Mouse (Mus musculus) limb, embryonic 11.5 days (tissue): Measurements from ENCODE around the gene Aff3. TPM values are rescaled to one million over a fixed set of nuclear protein-coding genes. Genes with fewer than 3 reads are reported as not detected.

ENCODE experiments used
- ATAC-seq: fragments of 200-750 bp; cut with Nextera tagmentation; 2 replicates; pipeline ENCODE4 v1.8.0; 2017; ENCODE audit warnings: low read depth; ENCODE audit not compliant: insufficient number of reproducible peaks, low FRiP score, low TSS enrichment
- DNase-seq: peaks from one replicate; pipeline ENCODE4 v3.0.0-alpha.2; 2015; ENCODE audit warnings: low spot score
- H3K27ac ChIP-seq: fragments of 300-500 bp; sonication (generic); replicated peaks from 2 replicates; pipeline ENCODE4 v1.5.1; 2014; ENCODE audit warnings: low read depth, mild to moderate bottlenecking, low read length
- H3K27me3 ChIP-seq: fragments of 300-500 bp; sonication (generic); 2 replicates; pipeline ENCODE4 v1.6.1; 2014; ENCODE audit warnings: mild to moderate bottlenecking, low read length, mixed read lengths; ENCODE audit not compliant: control insufficient read depth, insufficient read depth
- H3K36me3 ChIP-seq: fragments of 300-500 bp; sonication (generic); 2 replicates; pipeline ENCODE4 v1.6.1; 2014; ENCODE audit warnings: mild to moderate bottlenecking, low read length, moderate library complexity, mixed read lengths; ENCODE audit not compliant: control insufficient read depth, insufficient read depth
- H3K4me1 ChIP-seq: fragments of 300-500 bp; sonication (generic); 2 replicates; pipeline ENCODE4 v1.6.1; 2014; ENCODE audit warnings: low read length, mixed read lengths; ENCODE audit not compliant: control insufficient read depth, insufficient read depth
- H3K4me2 ChIP-seq: fragments of 300-500 bp; sonication (generic); 2 replicates; pipeline ENCODE4 v1.6.1; 2014; ENCODE audit warnings: low read depth, mild to moderate bottlenecking, moderate library complexity; ENCODE audit not compliant: severe bottlenecking
- H3K4me3 ChIP-seq: fragments of 300-500 bp; sonication (generic); 2 replicates; pipeline ENCODE4 v1.5.1; 2014; ENCODE audit warnings: low read depth, low read length
- H3K9ac ChIP-seq: fragments of 300-500 bp; sonication (generic); 2 replicates; pipeline ENCODE4 v1.6.1; 2014; ENCODE audit warnings: mild to moderate bottlenecking, low read length
- H3K9me3 ChIP-seq: fragments of 300-500 bp; sonication (generic); 2 replicates; pipeline ENCODE4 v1.6.1; 2016; ENCODE audit warnings: low read length; ENCODE audit not compliant: control insufficient read depth
- WGBS: fragments of 180-500 bp; shearing (Covaris S2); extraction: QIAGEN DNeasy Blood & Tissue Kit; methylation state at CpG from one replicate; pipeline ENCODE4 v1.1.7; 2014; 5-methylcytosine and 5-hydroxymethylcytosine counted together
- polyA plus RNA-seq: library from polyadenylated mRNA; unstranded; fragments of >200 nt; fragmentation: Nextera tagmentation; extraction: Ambion mirVana; gene quantifications from 2 replicates; pipeline ENCODE4 v1.2.1, GENCODE M21; 2014

Gene Aff3
- polyA plus RNA-seq, 1 experiment from 2014 or later = 43.9 TPM

GRCm38 (mm10) chr1:38271312-38271711 is 393.4 kb downstream of the Aff3 start:
- 92% methylated on average over 2 of the region's 2 CpGs for WGBS
- no peak overlapping the region for H3K27ac ChIP-seq
- no peaks in the 10 kb centered on the region; the same call in 1 of the 2 replicates for H3K36me3 ChIP-seq
- no peaks in the 10 kb centered on the region for H3K4me1 ChIP-seq
- H3K4me3 ChIP-seq = no peak overlapping the region
- no peak overlapping the region for H3K4me2 ChIP-seq
- DNase-seq (no peak), ATAC-seq (no peak)
- no peak overlapping the region for H3K9ac ChIP-seq
- no peaks in the 10 kb centered on the region for H3K9me3 ChIP-seq
- H3K27me3 ChIP-seq = no peaks in the 10 kb centered on the region

GRCm38 (mm10) chr1:38268246-38269042 is 396.3 kb downstream of the Aff3 start:
- no peaks in the 10 kb centered on the region for H3K4me1 ChIP-seq
- no peak overlapping the region for H3K4me3 ChIP-seq
- no peak overlapping the region for H3K27ac ChIP-seq
- 80% methylated on average over 20 of the region's 20 CpGs for WGBS
- DNase-seq = no peak
- no peak for ATAC-seq
- H3K36me3 ChIP-seq = peaks cover 5% of the 10 kb centered on the region; the same call in 1 of the 2 replicates
- H3K9ac ChIP-seq = no peak overlapping the region
- H3K4me2 ChIP-seq = no peak overlapping the region
- H3K27me3 ChIP-seq = no peaks in the 10 kb centered on the region
- H3K9me3 ChIP-seq = no peaks in the 10 kb centered on the region

DNA sequence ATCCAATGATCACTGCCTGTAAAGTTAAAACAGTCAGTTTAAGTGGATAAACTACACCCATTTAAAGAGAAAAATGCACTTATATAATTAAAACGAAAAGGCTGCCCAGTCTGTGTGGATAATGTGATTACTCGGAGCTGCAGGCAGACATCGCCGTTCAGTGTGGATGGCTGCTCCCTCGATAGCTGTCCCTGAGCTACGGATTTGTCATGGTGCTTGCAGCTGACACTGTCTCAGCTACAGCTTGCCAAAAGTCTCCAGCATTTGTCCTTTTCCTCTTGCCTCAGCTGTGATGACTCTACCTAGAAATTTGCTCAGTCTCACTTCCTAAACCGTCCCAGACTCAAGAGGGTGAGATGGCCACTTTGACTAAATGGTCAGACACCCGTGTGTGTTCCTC is 401.5 kb downstream of the Aff3 start:
- no peak overlapping the region for H3K27ac ChIP-seq
- no peak overlapping the region for H3K9ac ChIP-seq
- 81% methylated on average over 8 of the region's 8 CpGs for WGBS
- H3K27me3 ChIP-seq = no peaks in the 10 kb centered on the region
- H3K9me3 ChIP-seq = no peaks in the 10 kb centered on the region
- H3K4me3 ChIP-seq = no peak overlapping the region
- no peaks in the 10 kb centered on the region for H3K4me1 ChIP-seq
- H3K4me2 ChIP-seq = no peak overlapping the region
- DNase-seq (no peak), ATAC-seq (no peak)
- H3K36me3 ChIP-seq = peaks cover 5% of the 10 kb centered on the region; the same call in 1 of the 2 replicates

GRCm38 (mm10) chr1:38262362-38263154 is 402.2 kb downstream of the Aff3 start:
- Histone ChIP-seq H3K27me3 (no peaks in the 10 kb centered on the region), H3K4me2 (no peak overlapping the region), H3K36me3 (peaks cover 5% of the 10 kb centered on the region; the same call in 1 of the 2 replicates), H3K4me1 (no peaks in the 10 kb centered on the region), H3K27ac (0 out of 2 replicates have a peak overlapping the region, but pooled peaks have one; percentile 3), H3K9ac (no peak overlapping the region), H3K9me3 (no peaks in the 10 kb centered on the region), H3K4me3 (no peak overlapping the region)
- WGBS = 75% methylated on average over 11 of the region's 11 CpGs
- no peak for DNase-seq
- ATAC-seq = no peak

DNA sequence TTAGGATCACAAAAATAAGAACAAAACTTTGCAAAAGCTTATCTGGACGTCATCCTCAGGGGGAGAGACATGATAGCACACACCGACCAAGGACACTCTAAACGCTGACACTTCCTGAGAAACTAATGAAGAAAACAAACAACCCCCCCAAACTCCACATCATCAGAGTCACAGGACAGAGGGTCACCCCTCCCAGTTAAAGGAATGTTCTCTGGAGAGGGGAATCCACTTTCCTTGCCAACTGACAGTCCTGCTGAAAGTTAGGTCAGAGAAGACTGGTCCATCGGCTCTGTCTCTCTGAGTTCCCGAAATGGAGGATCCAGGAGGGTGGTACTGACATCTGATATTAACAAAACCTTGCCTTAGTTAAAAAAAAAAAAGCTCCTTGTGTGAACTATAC is 403.7 kb downstream of the Aff3 start:
- WGBS = 89% methylated on average over 5 of the region's 5 CpGs
- no peak for ATAC-seq
- no peaks in the 10 kb centered on the region for H3K9me3 ChIP-seq
- peaks cover 5% of the 10 kb centered on the region; the same call in 1 of the 2 replicates for H3K36me3 ChIP-seq
- DNase-seq = no peak
- no peak overlapping the region for H3K4me2 ChIP-seq
- H3K9ac ChIP-seq = no peak overlapping the region
- H3K4me3 ChIP-seq = no peak overlapping the region
- no peak overlapping the region for H3K27ac ChIP-seq
- no peaks in the 10 kb centered on the region for H3K27me3 ChIP-seq
- H3K4me1 ChIP-seq = no peaks in the 10 kb centered on the region

GRCm38 (mm10) chr1:38259541-38260338 is 405.0 kb downstream of the Aff3 start:
- Histone ChIP-seq H3K27me3 (no peaks in the 10 kb centered on the region), H3K9ac (no peak overlapping the region), H3K9me3 (no peaks in the 10 kb centered on the region), H3K36me3 (no peaks in the 10 kb centered on the region), H3K4me1 (no peaks in the 10 kb centered on the region), H3K4me2 (no peak overlapping the region), H3K27ac (no peak overlapping the region), H3K4me3 (no peak overlapping the region)
- WGBS = 88% methylated on average over 10 of the region's 10 CpGs
- DNase-seq = no peak
- ATAC-seq = no peak

- DNase-seq (no peak), ATAC-seq (no peak)
- no peaks in the 10 kb centered on the region for H3K27me3 ChIP-seq
- H3K4me1 ChIP-seq = no peaks in the 10 kb centered on the region
- 83% methylated on average over 8 of the region's 8 CpGs for WGBS
- H3K27ac ChIP-seq = no peak overlapping the region
- no peak overlapping the region for H3K4me2 ChIP-seq
- no peaks in the 10 kb centered on the region for H3K36me3 ChIP-seq
- H3K4me3 ChIP-seq = no peak overlapping the region
- H3K9me3 ChIP-seq = no peaks in the 10 kb centered on the region
- H3K9ac ChIP-seq = no peak overlapping the region
These were observed 410.3 kb downstream of the Aff3 start for GRCm38 (mm10) chr1:38254426-38254825.

DNA sequence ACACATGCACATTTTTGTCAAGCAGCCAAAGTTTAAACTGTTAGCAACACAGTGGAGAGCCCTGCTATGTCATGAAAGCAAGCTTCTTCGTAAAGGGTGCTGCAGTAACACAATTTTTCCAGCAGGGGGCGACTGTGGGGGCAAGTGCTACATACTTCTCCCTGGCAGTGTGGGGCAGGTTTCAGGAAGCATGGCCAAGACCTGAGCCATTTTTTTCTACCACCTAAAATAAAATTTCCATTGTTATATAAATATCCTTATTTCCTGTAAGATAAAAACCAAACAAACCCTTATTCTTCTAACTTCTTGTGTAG is 412.0 kb downstream of the Aff3 start:
- H3K9me3 ChIP-seq = no peaks in the 10 kb centered on the region
- no peak overlapping the region for H3K4me2 ChIP-seq
- H3K27ac ChIP-seq = no peak overlapping the region
- no peaks in the 10 kb centered on the region for H3K36me3 ChIP-seq
- 45% methylated on average over 2 of the region's 2 CpGs for WGBS
- ATAC-seq (no peak), DNase-seq (no peak)
- no peak overlapping the region for H3K4me3 ChIP-seq
- no peaks in the 10 kb centered on the region for H3K27me3 ChIP-seq
- H3K9ac ChIP-seq = no peak overlapping the region
- 0 out of 2 replicates have a peak, but pooled peaks cover 3% of the 10 kb centered on the region for H3K4me1 ChIP-seq
